Mouse (Mus musculus) telencephalon, adult 2 months (tissue): ENCODE results near the gene Atp13a1.

Experiments
- DNase-seq: peaks from one replicate; pipeline ENCODE4 v3.0.0-alpha.2; 2011; ENCODE audit warnings: low read depth, low spot score

The Atp13a1 gene

DNA sequence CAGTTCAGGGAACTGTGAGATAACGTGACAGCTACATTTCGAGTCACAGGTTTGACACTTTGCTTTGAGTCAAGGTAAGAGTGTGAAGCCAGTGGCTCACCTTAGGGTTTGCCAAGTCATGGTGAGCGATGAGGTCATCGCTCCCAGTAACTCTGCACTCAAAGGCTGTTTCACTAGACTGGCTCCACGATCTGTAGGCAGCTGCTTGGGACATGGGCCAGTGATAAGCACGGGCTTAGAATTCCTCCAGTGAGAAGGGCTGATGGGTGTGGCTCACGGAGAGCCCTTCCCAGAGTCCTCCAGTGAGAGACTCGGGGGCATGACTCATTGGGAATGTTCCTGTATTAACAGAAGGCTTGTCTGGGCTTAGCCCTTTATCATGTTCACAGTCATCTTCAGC lies 58.0 kb downstream of the Atp13a1 start:
- DNase-seq = no peak

DNA sequence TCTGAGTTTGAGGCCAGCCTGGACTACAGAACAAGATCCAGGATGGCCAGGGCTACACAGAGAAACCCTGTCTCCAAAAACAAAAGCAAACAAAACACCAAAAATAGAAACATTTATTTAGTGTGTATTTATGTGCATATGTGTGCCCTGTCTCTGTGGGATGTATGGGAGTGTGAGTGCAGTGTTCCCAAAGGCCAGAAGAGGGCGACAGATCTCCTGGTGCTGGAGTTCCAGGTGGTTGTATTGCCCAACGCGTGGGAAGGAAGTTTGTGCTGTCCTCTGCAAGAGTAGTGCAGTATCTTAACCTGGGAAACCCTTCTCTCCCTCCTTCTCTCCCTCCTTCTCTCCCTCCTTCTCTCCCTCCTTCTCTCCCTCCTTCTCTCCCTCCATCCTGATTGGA lies 58.9 kb downstream of the Atp13a1 start:
- no peak for DNase-seq

DNA sequence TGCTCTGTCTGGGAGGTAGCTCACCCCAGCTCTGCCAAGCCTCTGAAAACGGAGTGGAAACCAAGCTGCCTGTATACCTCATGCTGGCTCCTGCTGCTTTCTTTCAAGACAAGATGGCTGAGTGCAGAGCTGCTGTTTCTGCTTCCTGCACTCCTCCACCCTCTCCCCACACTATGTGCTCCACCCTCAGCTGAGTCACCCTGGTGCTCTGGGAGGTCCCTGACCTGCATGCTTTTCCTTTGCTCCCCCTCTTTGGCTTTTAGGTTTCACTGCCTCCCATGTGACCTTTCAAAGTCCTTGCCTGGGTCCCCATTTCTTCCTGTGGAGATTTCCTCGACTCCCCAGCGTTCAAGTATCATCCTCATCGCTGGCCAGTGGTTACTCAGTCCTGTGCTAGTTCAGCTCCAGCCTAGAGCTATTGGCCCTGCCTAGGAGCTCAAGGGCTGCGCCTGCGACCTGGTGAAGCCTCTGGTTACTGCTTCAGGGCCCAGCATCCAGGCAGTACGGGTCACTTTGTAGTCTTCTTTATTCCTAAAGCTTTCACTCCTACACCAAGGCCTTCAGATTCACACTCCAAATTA lies 60.1 kb downstream of the Atp13a1 start:
- DNase-seq = no peak

DNA sequence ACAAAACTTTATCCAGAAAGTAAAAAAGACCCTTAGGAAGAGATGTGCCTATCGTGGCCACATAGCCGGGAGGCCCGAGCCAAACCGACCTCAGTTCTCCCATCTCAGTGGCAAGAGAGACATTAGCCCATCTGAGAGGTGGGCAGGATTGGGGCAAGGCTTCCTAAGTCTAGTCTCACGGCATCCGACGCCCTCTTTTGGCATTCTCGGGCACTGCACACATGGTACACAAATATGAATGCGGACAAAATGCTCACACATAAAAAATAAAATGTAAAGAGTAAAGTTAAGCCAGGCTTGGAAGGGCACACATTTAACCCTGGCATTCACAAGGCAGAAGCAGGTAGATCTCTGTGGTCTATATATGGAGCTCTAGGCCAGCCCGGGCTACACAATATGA lies 62.9 kb downstream of the Atp13a1 start:
- DNase-seq = no peak
